Mouse (Mus musculus): ENCODE measurements around the gene Hist2h3c2. TPM values are rescaled to one million over a fixed set of nuclear protein-coding genes. Genes with fewer than 3 reads are reported as not detected.
"Not testable (repeated sequence)": the region's sequence is repeated elsewhere in the genome, so short reads cannot be mapped to it uniquely, and the experiment has no call there.

Hist2h3c2 gene
- polyA plus RNA-seq, 1 experiment from 2014 or later: 0.71 TPM

- ATAC-seq (ENCODE audit: low read depth): no peak
- WGBS: 74% methylated on average over 9 of the region's 9 CpGs
- H3K4me3 ChIP-seq (ENCODE audit: low read depth, low read length): peak overlapping the region; percentile 28
- H3K9me3 ChIP-seq (ENCODE audit: control insufficient read depth, low read length): no peaks in the 10 kb centered on the region
- peak overlapping the region; percentile 40 for H3K4me2 ChIP-seq (ENCODE audit: low read depth, low read length)
- H3K9ac ChIP-seq (replicated peaks; ENCODE audit: low read depth, low read length): peak overlapping the region; percentile 8
- H3K4me1 ChIP-seq (ENCODE audit: control insufficient read depth, insufficient read depth, low read length): peaks cover 12% of the 10 kb centered on the region
- H3K27me3 ChIP-seq (ENCODE audit: control insufficient read depth, insufficient read depth, low read length): no peaks in the 10 kb centered on the region
- peak overlapping the region; percentile 67; the same call in 1 of the 2 replicates for H3K27ac ChIP-seq (ENCODE audit: low read depth, low read length)
- H3K36me3 ChIP-seq (ENCODE audit: control insufficient read depth, insufficient read depth, low read length): no peaks in the 10 kb centered on the region
Observed at GRCm38 (mm10) chr3:96240799-96241197, 1.9 kb upstream of the Hist2h3c2 start.

GRCm38 (mm10) chr3:96239949-96240798 lies 1.2 kb upstream of the Hist2h3c2 start, which contains the start of gene Hist2h2aa2:
Hist2h2aa2 (minus strand) TSS chr3:96240276.
- not testable (repeated sequence) for H3K27me3 ChIP-seq (ENCODE audit: control insufficient read depth, insufficient read depth, low read length); H3K36me3 ChIP-seq (ENCODE audit: control insufficient read depth, insufficient read depth, low read length); H3K9me3 ChIP-seq (ENCODE audit: control insufficient read depth, low read length)
- Histone ChIP-seq H3K4me1 (ENCODE audit: control insufficient read depth, insufficient read depth, low read length) (peaks cover 12% of the 10 kb centered on the region), H3K9ac (replicated peaks; ENCODE audit: low read depth, low read length) (peak within 1 kb of the TSS; percentile 8), H3K27ac (ENCODE audit: low read depth, low read length) (peak within 1 kb of the TSS; percentile 70; the same call in 1 of the 2 replicates), H3K4me2 (ENCODE audit: low read depth, low read length) (peak within 1 kb of the TSS; percentile 40), H3K4me3 (ENCODE audit: low read depth, low read length) (peak within 1 kb of the TSS; percentile 28)
- peak; percentile 90 for ATAC-seq (ENCODE audit: low read depth)
- WGBS: 5% methylated on average over 22 of the region's 85 CpGs

- no peak for ATAC-seq (ENCODE audit: low read depth)
- 1% methylated on average over 12 of the region's 12 CpGs for WGBS
Observed at GRCm38 (mm10) chr3:96237904-96238511, 919 bp downstream of the Hist2h3c2 start.

GRCm38 (mm10) chr3:96237335-96237903 lies 1.5 kb downstream of the Hist2h3c2 start:
- WGBS: 26% methylated on average over 7 of the region's 7 CpGs

More at GRCm38 (mm10) chr3:96237904-96238511, 919 bp downstream of the Hist2h3c2 start:
- Histone ChIP-seq H3K36me3 (ENCODE audit: control insufficient read depth, insufficient read depth, low read length) (no peaks in the 10 kb centered on the region), H3K4me1 (ENCODE audit: control insufficient read depth, insufficient read depth, low read length) (peaks cover 6% of the 10 kb centered on the region; the same call in 1 of the 2 replicates), H3K27ac (ENCODE audit: low read depth, low read length) (no peak overlapping the region), H3K4me3 (ENCODE audit: low read depth, low read length) (peak overlapping the region; percentile 15; the same call in 1 of the 2 replicates), H3K9me3 (ENCODE audit: control insufficient read depth, low read length) (no peaks in the 10 kb centered on the region), H3K4me2 (ENCODE audit: low read depth, low read length) (peak overlapping the region; percentile 27), H3K27me3 (ENCODE audit: control insufficient read depth, insufficient read depth, low read length) (no peaks in the 10 kb centered on the region), H3K9ac (replicated peaks; ENCODE audit: low read depth, low read length) (no peak overlapping the region)

GRCm38 (mm10) chr3:96236834-96237334 lies 2.0 kb downstream of the Hist2h3c2 start:
- H3K9ac ChIP-seq (replicated peaks; ENCODE audit: low read depth, low read length): no peak overlapping the region
- no peaks in the 10 kb centered on the region for H3K27me3 ChIP-seq (ENCODE audit: control insufficient read depth, insufficient read depth, low read length)
- no peaks in the 10 kb centered on the region for H3K9me3 ChIP-seq (ENCODE audit: control insufficient read depth, low read length)
- H3K4me2 ChIP-seq (ENCODE audit: low read depth, low read length): peak overlapping the region; percentile 3; the same call in 1 of the 2 replicates
- WGBS: 85% methylated on average over 4 of the region's 4 CpGs
- peaks cover 6% of the 10 kb centered on the region; the same call in 1 of the 2 replicates for H3K4me1 ChIP-seq (ENCODE audit: control insufficient read depth, insufficient read depth, low read length)
- H3K36me3 ChIP-seq (ENCODE audit: control insufficient read depth, insufficient read depth, low read length): no peaks in the 10 kb centered on the region
- ATAC-seq (ENCODE audit: low read depth): no peak
- H3K4me3 ChIP-seq (ENCODE audit: low read depth, low read length): no peak overlapping the region
- H3K27ac ChIP-seq (ENCODE audit: low read depth, low read length): no peak overlapping the region

More at GRCm38 (mm10) chr3:96237335-96237903, 1.5 kb downstream of the Hist2h3c2 start:
- Histone ChIP-seq H3K9me3 (ENCODE audit: control insufficient read depth, low read length) (no peaks in the 10 kb centered on the region), H3K9ac (replicated peaks; ENCODE audit: low read depth, low read length) (no peak overlapping the region), H3K27ac (ENCODE audit: low read depth, low read length) (no peak overlapping the region), H3K4me1 (ENCODE audit: control insufficient read depth, insufficient read depth, low read length) (peaks cover 6% of the 10 kb centered on the region; the same call in 1 of the 2 replicates), H3K4me3 (ENCODE audit: low read depth, low read length) (peak overlapping the region; percentile 15; the same call in 1 of the 2 replicates), H3K36me3 (ENCODE audit: control insufficient read depth, insufficient read depth, low read length) (no peaks in the 10 kb centered on the region), H3K4me2 (ENCODE audit: low read depth, low read length) (peak overlapping the region; percentile 27; the same call in 1 of the 2 replicates), H3K27me3 (ENCODE audit: control insufficient read depth, insufficient read depth, low read length) (no peaks in the 10 kb centered on the region)
- no peak for ATAC-seq (ENCODE audit: low read depth)

- ATAC-seq (ENCODE audit: low read depth): no peak
- no peaks in the 10 kb centered on the region for H3K36me3 ChIP-seq (ENCODE audit: control insufficient read depth, insufficient read depth, low read length)
Observed at GRCm38 (mm10) chr3:96235836-96236235, 3.1 kb downstream of the Hist2h3c2 start.

GRCm38 (mm10) chr3:96234914-96235313 lies 4.0 kb downstream of the Hist2h3c2 start:
- WGBS: 91% methylated on average over 2 of the region's 2 CpGs
- Histone ChIP-seq H3K9ac (replicated peaks; ENCODE audit: low read depth, low read length) (no peak overlapping the region), H3K4me3 (ENCODE audit: low read depth, low read length) (no peak overlapping the region), H3K27ac (ENCODE audit: low read depth, low read length) (no peak overlapping the region), H3K4me2 (ENCODE audit: low read depth, low read length) (no peak overlapping the region), H3K27me3 (ENCODE audit: control insufficient read depth, insufficient read depth, low read length) (no peaks in the 10 kb centered on the region), H3K4me1 (ENCODE audit: control insufficient read depth, insufficient read depth, low read length) (0 out of 2 replicates have a peak, but pooled peaks cover 3% of the 10 kb centered on the region), H3K9me3 (ENCODE audit: control insufficient read depth, low read length) (no peaks in the 10 kb centered on the region), H3K36me3 (ENCODE audit: control insufficient read depth, insufficient read depth, low read length) (no peaks in the 10 kb centered on the region)
- no peak for ATAC-seq (ENCODE audit: low read depth)

More at GRCm38 (mm10) chr3:96235836-96236235, 3.1 kb downstream of the Hist2h3c2 start:
- WGBS: 83% methylated on average over 3 of the region's 3 CpGs
- Histone ChIP-seq H3K4me2 (ENCODE audit: low read depth, low read length) (no peak overlapping the region), H3K4me1 (ENCODE audit: control insufficient read depth, insufficient read depth, low read length) (peaks cover 5% of the 10 kb centered on the region; the same call in 1 of the 2 replicates), H3K9ac (replicated peaks; ENCODE audit: low read depth, low read length) (no peak overlapping the region), H3K4me3 (ENCODE audit: low read depth, low read length) (no peak overlapping the region), H3K9me3 (ENCODE audit: control insufficient read depth, low read length) (no peaks in the 10 kb centered on the region), H3K27me3 (ENCODE audit: control insufficient read depth, insufficient read depth, low read length) (no peaks in the 10 kb centered on the region), H3K27ac (ENCODE audit: low read depth, low read length) (no peak overlapping the region)

GRCm38 (mm10) chr3:96231758-96232120 lies 7.2 kb downstream of the Hist2h3c2 start:
- no peaks in the 10 kb centered on the region for H3K36me3 ChIP-seq (ENCODE audit: control insufficient read depth, insufficient read depth, low read length)
- H3K9me3 ChIP-seq (ENCODE audit: control insufficient read depth, low read length): no peaks in the 10 kb centered on the region
- no peak overlapping the region for H3K4me2 ChIP-seq (ENCODE audit: low read depth, low read length)
- no peaks in the 10 kb centered on the region for H3K27me3 ChIP-seq (ENCODE audit: control insufficient read depth, insufficient read depth, low read length)
- H3K4me1 ChIP-seq (ENCODE audit: control insufficient read depth, insufficient read depth, low read length): no peaks in the 10 kb centered on the region
- 65% methylated on average over 2 of the region's 2 CpGs for WGBS
- H3K27ac ChIP-seq (ENCODE audit: low read depth, low read length): no peak overlapping the region
- no peak for ATAC-seq (ENCODE audit: low read depth)
- no peak overlapping the region for H3K4me3 ChIP-seq (ENCODE audit: low read depth, low read length)
- H3K9ac ChIP-seq (replicated peaks; ENCODE audit: low read depth, low read length): no peak overlapping the region

Data from neural tube, embryonic 14.5 days (tissue).